Mouse (Mus musculus) brain, embryonic 14.5 days (tissue): Measurements from ENCODE around the gene Tulp3.

Experiments used
- CTCF ChIP-seq: fragments of 200-500 bp; IDR thresholded peaks from 2 replicates; pipeline ENCODE4 v1.5.1; 2012; ENCODE audit warnings: inconsistent platforms, mild to moderate bottlenecking, moderate library complexity, borderline replicate concordance; ENCODE audit not compliant: insufficient read depth, insufficient read length; ENCODE audit errors: extremely low read depth
- POLR2A ChIP-seq: fragments of 200-500 bp; IDR thresholded peaks from 2 replicates; pipeline ENCODE4 v1.6.1; 2012; ENCODE audit warnings: mild to moderate bottlenecking, inconsistent platforms, borderline replicate concordance; ENCODE audit not compliant: poor library complexity, insufficient read depth, insufficient read length, severe bottlenecking; ENCODE audit errors: extremely low read depth

DNA sequence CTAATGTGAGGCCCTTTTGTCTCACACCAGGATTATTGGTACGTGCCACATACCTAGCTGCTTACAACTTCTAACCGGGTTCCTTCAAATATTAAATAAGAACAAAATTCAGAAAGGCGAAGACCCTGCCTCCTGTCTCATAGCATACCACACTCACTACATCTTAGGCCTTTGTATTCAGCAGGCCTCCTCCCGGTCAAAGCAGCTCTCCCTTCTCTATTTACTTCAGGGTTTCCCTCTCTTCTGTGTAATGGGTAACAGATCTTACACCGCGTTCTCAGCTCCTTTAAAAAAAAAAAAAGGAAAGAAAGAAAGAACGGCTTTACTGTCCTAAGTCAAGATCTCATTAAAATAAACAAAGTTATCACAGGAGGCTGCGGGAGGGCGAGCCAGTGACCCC is 6.2 kb upstream of the Tulp3 start:
- TF ChIP-seq CTCF (no peak), POLR2A (no peak)
